Mouse (Mus musculus) layer of hippocampus, adult 2 months (tissue): ENCODE data around the gene Smim23. TPM values are rescaled to one million over a fixed set of nuclear protein-coding genes. Genes with fewer than 3 reads are reported as not detected.

Experiments used
- DNase-seq, 2 experiments: peaks; one replicate each; pipeline ENCODE4 v3.0.0; 2022; ENCODE audit warnings: low spot score in 2 of 2
- H3K27ac ChIP-seq: fragments of 200-600 bp; 2 replicates; pipeline ENCODE4 v1.8.1; 2022
- H3K4me3 ChIP-seq: fragments of 200-600 bp; 2 replicates; pipeline ENCODE4 v1.8.1; 2022; ENCODE audit warnings: mild to moderate bottlenecking
- CTCF ChIP-seq: fragments of 200-600 bp; conservative IDR thresholded peaks from 2 replicates; pipeline ENCODE4 v1.8.1; 2022; ENCODE audit warnings: antibody characterized with exemption, mild to moderate bottlenecking, moderate library complexity
- total RNA-seq, 2 experiments: library from RNA; stranded (reverse); gene quantifications; 2 replicates each; pipeline ENCODE4 v1.2.3; 2021

Smim23 gene
- total RNA-seq, 2 experiments from 2014 or later = not detected

DNA sequence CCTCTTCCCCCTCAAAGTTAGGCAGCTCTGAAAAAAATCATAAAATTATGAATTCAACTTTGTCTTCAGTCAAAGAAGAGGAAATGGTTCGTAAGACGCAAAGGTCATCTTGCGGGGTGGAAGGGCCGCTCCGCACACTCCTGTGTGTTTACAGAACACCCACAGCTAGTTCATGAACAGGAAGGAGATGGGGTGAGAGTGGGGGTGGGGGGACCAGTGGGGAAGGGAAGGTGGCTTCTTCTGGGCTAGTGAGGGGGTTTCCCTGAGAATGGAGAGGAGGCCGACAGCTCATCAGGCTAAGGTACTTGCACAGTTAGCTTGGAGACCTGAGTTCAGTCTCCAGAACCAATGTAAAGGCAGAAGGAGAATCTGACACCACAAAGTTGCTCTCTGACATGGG is 22.7 kb downstream of the Smim23 start:
- no peak for DNase-seq
- H3K27ac ChIP-seq = peak overlapping the region; percentile 15; the same call in 1 of the 2 replicates
- no peak for TF ChIP-seq CTCF

DNA sequence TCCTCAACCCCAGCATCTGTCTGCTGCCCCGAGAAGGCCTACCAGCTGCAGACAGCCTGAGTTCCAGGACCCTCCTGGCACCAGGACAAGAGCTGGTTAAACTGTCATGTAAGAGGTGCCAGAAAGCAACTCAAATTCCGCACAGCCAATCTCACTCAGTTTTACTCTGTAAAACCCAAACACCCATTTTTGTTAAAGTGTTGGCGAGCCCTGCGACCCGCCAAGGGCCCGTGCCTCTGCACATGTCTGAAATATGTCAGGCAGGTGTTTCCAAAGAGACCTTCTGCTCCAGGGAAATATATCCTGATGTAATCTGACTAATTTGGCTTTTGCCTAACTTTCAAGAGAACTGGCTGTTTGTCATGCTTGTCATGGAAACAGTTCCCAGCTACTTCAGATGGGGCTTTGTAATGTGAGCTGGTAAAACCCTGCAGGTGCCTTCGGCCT is 23.5 kb downstream of the Smim23 start:
- Histone ChIP-seq H3K27ac (peak overlapping the region; percentile 41; the same call in 1 of the 2 replicates), H3K4me3 (no peak overlapping the region)
- DNase-seq = peak; percentile 34 to 61
- no peak for TF ChIP-seq CTCF

More for the DNA sequence above, 22.7 kb downstream of the Smim23 start:
- no peak overlapping the region for H3K4me3 ChIP-seq

DNA sequence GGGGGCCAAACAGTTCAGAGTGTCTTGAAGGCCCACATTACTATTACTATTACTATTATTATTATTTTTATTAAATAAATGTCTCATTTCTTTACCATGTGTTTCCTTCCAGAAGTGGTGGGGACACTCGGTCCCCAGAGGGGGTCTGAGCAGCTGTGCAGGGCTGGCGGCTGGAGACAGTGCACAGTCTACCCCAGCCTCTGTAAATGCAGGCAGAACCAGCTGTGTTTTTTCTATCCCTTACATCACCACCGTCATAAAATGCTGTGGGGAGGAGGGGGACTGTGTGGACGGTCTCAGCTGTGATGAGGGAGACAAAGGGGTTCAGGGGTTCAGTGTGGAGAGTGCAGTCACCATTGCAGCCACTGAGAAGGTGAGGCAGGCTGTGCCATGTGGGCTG is 26.0 kb downstream of the Smim23 start:
- no peak for TF ChIP-seq CTCF
- no peak overlapping the region for H3K4me3 ChIP-seq
- DNase-seq = no peak
- H3K27ac ChIP-seq = no peak overlapping the region

DNA sequence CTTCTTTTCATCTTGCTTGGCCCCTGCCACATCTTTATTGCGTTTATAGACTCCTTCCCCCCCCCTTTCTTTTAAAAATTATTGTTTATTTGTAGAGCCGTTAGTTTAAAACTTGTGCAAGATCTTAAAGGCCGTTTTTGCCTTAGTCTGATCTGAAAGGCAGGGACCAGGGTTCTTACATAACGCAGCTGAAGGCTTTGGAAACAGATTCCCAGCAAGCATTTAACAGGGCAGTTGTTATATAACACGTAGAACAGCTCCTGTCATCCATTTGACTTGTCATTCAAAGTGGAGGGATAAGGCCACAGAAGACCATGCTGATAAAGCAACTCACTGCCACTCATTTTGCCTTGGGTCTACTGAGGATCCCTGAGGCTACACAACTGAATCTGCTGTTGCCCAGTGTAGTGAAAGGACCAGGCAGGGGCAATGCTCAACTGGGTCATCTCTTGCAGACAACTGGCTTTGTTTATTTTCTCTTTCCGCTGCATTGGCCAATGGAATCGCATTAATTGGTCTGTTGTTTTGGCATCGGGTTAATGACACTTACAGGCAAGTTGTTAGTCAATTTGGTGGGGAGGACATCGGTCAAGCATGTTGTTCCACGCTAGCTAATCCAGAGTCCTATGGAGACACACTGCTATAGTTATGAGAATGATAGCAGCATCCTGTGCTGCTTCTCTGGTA is 29.5 kb downstream of the Smim23 start:
- DNase-seq = peak in 1 of 2 experiments; percentile 13
- TF ChIP-seq CTCF = no peak
- H3K27ac ChIP-seq = peak overlapping the region; percentile 62; the same call in 1 of the 2 replicates
- H3K4me3 ChIP-seq = no peak overlapping the region

DNA sequence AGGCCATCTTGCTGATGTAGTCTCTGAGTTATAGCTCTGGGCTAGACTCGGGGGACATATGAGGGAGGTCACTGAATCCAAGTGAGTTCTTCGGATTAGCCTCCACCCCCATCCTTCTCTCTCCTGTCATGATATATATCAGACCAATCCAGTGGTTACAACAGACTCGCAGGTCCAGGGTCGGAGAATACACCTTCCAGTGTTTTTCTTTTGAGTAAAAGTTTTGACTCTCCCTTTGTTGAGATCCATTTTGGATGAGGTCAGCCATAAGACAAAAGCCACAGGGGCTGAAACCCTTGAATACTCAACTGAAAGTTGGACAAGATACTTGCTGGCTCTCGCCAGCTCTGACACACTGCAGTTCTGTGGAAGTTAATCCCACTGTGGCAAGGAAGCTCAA is 38.2 kb downstream of the Smim23 start:
- no peak for DNase-seq
- no peak overlapping the region for H3K4me3 ChIP-seq
- no peak overlapping the region for H3K27ac ChIP-seq
- no peak for TF ChIP-seq CTCF

DNA sequence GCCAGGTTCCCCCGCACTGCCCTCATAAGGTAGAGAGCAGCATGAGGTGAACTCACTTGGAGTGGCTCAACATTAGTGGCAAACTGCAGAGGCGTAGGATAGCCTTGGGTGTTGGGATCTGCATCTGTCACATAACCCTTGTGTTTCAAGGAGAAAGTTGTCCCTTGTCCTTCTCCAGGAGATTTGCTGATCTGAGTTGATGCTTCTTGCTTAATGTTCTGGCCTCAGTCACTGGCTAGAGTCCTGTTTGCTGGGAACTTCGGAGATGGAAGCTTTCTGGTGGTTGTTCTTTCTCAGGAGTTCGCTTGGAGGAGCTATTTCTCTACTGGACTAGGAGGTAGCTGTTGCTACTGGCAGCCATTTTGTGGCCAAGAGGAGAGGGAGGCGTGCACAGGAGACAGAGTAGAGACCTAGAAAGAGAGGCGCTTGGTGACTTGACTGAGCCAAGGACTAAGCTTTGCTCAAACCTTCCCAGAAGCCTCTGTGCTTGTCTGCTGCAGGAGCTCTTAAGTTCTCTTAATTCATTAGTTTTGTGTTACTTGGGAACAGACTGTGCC is 38.7 kb downstream of the Smim23 start:
- Histone ChIP-seq H3K27ac (no peak overlapping the region), H3K4me3 (no peak overlapping the region)
- DNase-seq = no peak
- no peak for TF ChIP-seq CTCF

DNA sequence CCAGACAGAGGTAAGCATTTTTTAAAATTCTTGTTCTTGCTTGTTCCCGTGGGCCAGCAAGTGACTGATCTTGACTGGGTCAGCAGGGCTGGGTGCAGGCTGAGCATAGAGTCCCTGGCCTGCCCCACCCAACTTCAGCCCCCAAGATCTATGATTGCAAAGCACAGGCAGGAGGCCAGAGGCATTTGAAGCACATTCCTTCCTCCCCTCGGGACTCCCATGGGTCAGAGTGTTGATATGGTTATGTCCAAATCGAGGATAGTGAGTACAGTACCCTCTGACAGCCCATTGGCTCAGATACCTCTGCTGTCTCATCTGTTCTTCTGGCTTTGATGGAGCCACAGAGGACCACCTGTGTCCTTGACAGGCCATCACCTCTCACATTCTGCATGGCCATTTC is 41.7 kb downstream of the Smim23 start:
- Histone ChIP-seq H3K27ac (no peak overlapping the region), H3K4me3 (no peak overlapping the region)
- no peak for DNase-seq
- TF ChIP-seq CTCF = no peak

DNA sequence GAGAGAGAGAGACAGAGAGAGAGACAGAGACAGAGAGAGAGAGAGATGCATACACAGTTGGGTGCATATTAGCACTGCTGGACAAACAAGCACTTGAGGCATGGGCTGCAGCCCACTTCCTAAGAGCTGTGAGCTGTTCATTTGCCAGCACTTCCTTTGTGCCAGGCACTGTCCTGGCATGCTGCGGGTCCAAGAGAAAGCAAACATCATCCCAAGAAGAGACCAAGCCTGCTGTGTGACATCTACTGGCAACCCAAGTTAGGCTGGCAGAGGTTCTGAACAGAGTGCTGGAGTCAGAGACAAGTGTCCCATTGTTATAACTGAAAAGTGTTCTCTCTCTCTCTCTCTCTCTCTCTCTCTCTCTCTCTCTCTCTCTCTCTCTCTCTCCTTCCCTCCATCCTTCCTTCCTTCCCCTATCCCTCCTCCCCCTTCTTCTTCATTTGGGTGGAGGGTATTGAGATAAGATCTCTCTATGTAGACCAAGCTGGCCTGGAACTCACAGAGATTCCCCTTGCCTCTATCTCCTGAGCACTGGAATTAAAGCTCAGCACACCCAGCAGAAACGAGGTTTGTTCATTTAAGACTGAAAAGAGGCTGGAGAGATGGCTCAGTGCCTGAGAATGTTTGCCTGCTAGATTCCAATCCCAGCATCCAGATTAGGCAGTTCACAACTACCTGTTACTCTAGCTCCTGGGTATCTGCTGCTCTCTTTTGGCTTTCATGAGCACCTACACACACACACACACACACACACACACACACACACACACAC is 42.6 kb downstream of the Smim23 start:
- TF ChIP-seq CTCF = no peak
- Histone ChIP-seq H3K4me3 (no peak overlapping the region), H3K27ac (peak overlapping the region; percentile 48; the same call in 1 of the 2 replicates)
- DNase-seq = peak in 1 of 2 experiments; percentile 57

DNA sequence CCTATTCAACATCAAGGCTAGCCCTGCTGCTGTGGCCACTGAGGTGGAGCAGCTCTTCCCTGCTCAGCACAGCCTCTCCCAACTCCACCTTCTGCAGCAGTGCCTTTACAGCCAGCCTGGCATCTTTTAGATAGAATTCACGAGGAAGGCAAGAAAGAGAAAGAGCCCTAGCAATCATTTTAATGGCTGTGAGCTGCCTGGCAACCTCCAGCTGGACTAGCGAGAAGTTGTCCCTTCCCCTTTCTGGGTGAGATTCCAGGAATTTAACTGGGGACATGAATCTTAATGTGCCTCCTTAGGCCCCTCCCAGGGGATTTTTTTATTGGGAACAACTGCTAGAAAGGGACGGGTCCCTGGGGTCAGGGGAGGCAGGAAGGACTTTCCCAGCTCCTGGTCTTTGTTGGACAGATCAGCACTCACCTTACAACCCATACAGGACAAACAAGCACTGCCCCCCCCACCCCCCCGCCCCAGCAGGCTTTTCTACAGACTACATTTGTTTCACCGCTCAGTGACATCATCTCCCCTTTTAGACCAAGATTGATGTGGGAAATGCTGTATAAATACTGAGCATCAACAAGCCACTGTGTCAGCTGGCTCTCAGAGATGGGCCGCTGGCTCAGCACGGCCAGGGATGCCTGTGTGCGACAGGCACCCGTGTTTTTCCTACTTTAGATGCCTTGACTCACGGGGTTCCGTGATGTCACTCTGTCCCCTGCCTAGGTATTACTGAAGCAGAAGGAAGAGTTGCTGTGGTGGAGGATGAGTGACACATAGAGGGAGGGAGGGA is 43.5 kb downstream of the Smim23 start:
- H3K4me3 ChIP-seq = no peak overlapping the region
- peak overlapping the region; percentile 74 for H3K27ac ChIP-seq
- TF ChIP-seq CTCF = no peak
- peak; percentile 15 to 39 for DNase-seq

DNA sequence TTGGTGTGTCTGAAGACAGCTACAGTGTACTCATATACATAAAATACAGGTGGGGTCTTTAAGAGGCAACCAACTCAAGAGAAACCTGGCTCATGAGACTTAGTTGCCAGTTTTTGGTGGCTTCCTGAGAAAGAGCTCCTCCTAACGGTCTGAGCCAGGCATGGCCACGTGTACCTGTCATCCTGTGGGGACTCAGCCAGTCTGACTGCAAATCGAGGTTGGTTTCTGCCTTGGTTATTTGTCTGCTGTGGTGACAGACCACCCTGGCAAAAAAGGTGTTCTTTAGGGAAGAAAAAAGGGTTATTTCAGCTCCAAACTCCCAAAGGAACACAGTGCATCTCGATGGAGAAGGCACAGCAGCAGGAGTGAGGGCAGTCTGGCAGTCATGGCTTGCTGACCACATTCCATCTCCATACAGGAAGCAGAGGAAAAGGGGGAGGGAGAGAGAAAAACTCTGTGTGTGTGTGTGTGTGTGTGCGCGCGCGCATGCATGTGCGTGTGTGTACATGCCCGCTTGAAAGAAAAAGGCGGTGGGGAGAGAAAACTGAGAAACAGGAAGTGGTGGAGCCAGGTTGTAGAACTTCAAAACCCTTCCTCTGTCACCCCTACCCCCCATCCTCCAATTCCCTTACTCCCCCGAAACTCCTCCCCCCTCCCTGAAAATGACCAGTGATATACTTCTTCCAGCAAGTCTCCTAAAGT is 55.6 kb downstream of the Smim23 start:
- Histone ChIP-seq H3K27ac (no peak overlapping the region), H3K4me3 (no peak overlapping the region)
- DNase-seq = no peak
- TF ChIP-seq CTCF = peak; percentile 55

Other genes starting within 250 kb of the Smim23 start
- 100 to 1,000 TPM; 146 to 157 TPM for gene Fbxw11, start 181.9 kb downstream of the Smim23 start, total RNA-seq